Mouse (Mus musculus) adrenal gland (tissue): Measurements from ENCODE around the gene Adgrl3.

ENCODE experiments used
- intact Hi-C: fragments of 180-260 bp; cut with DNase I; formaldehyde crosslinking; loops from one replicate; pipeline ENCODE4 v1.15.1; 2025

Gene Adgrl3

DNA sequence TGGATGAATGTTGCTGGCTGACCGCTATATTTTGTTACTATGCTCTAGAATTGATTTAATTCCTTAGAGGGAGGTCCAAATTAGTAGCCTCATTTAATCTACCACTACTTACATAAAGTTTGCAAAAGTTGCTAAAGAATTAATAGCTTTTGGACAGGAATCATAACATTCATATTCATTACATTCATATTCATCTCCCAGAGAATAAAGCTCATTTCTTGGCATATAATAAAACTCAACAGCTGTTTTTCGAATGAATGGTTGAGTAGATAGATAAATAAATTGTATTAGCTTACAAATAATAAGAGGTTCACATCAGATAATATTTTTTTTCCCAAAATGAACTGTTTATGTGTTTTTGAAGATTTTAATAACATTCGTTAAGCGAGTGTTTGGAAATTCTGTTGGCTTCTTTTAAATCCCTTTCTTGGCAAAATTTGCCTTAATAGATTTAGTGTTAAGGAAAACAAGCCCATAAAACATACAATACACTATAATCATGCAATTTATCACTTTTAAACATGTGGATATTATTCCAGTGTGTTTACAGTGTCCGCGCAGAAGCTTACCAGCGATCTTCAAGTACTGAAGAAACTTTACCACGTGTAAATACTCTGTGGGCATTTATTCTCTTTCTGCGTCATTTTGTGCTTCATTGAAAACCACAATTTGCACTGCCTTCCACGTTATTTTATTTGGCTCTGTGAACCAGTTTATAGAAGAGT lies 350.4 kb downstream of the Adgrl3 start:
- intact Hi-C loops = no loop called here

DNA sequence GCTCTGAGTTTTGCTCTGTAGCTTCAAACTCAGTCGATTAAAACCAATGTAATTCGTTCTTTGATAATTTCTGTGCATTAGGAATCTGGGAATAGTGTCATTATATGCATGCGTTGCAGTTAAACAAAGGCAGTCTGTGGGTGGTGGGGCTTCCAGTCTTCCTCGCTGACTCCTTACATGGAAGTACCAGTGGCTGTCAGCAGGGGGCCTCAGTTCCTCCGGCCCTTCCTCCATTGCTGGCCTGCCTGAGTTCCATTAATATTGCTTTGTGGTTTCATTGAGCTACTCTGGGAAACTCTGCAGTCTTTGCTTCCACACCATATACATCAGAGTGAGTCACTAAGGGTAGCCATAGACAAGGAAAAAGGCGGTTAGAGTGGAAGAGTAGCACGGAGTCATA lies 356.1 kb downstream of the Adgrl3 start:
- intact Hi-C loops = no loop called here

DNA sequence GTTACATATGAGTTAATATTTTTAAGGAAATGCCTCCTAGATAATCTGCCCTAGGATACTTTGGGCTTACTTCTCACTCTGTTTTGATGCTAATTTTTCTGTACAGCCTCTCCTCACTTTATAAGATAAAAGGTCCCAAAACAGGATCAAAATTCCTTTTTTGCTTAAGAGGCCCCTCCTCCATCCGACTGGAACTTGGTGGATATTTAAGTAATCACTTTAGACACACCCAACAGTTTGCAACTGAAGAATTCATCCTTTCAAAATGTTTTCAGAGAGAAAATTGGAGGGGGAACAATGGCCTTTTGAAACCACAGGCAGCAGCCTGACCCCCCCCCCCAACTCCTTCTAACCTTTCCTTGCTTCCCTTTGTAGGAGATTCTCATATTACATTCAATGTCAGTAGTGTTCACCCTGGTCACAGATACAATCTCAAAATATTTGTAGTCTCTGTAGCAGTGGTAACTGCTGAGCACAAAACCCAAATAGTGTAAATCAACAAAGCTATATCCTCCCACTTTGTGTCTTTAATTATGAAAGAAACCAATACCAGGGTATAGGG lies 385.7 kb downstream of the Adgrl3 start:
- intact Hi-C loops = no loop called here

DNA sequence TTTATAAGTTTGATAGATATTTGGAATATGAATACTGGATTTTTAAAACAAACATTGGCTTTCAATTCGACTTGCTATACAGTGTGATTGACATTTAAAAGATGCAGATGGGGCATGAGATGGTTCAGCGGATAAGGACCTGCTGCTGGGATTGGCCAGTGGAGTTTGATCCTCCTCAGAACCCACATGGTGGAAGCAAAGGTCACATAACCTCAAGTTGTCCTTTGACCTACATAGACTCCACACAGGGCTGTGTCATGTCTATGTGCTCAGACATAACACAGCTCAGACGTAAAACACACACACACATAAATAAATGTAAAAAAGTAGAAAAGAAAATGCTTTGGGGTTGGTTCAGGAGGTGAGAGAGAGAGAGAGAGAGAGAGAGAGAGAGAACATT lies 397.4 kb downstream of the Adgrl3 start:
- intact Hi-C loops = no loop called here

DNA sequence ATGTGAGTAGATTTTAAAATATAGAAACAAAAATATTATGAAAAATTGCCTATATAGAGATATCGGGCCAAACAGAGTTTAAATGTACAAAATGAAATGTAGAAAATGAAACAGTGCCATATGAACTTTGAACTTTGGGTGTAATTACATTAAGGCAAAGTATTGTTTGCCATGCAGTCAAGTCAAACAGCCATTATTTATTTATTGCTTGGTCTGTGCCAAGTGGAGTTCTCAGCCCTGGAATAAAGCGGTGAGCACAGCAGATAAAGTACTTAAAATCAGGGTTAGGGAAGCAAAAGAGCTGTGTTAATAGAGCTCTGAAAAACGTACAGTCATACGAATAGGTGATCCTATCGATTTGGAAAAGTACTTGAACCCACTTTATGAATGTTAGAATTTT lies 407.5 kb downstream of the Adgrl3 start:
- intact Hi-C loops = no loop called here

DNA sequence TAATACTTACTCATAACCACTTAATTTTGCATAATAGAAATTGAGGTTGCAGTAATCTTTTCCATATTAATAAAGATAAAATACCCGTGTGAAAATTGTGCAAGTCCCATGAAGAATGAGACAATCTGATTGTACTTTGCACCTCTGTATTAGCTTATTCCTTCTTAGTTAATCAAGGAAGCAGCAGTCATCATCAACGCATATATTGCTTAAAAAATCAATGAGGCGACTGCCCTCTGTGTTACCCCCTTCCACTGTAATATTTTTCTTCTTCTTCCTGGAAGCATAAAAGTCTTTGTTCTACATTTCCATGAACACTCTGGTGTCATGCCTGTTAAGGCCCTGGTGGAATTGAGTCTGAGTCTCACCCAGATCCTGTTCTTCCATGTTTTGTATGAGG lies 416.4 kb downstream of the Adgrl3 start:
- intact Hi-C loops = no loop called here

DNA sequence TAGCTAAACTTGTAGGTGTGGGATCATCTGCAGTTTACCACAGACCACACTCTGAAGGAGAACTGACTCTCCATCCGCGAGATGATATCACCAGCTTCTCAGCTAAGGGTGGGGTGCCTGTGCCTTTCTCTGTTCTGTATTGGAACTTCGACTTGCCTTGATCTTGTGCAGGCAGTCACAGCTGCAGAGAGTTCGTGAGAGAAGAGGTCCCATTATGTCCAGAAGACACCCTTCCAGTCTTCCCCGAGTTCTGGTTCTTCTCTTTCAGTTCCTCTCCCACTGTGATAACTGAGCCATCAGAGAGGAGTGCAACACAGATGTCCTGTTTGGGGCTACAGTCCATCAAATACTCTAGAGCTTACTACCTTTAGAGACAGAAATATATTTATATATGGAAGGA lies 422.2 kb downstream of the Adgrl3 start:
- intact Hi-C loops = no loop called here

DNA sequence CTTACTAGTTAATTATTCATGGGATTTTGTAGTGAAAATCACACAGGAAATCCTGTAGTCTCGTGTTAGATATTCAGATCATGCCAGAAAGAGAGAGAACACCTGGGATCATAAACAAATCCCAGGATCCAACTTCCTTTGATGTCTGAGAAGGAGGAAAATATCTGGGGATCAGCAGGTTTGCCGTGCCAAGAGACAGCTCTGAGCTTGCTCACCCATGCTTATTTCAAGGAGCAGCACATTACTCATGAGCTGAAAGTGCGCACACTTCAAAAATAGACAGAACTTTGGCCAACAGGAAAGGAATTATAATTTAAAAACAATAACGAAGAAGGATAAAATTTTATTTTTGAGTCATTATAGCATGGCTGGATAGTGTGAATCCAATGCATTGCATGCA lies 446.0 kb downstream of the Adgrl3 start:
- intact Hi-C loops = no loop called here

DNA sequence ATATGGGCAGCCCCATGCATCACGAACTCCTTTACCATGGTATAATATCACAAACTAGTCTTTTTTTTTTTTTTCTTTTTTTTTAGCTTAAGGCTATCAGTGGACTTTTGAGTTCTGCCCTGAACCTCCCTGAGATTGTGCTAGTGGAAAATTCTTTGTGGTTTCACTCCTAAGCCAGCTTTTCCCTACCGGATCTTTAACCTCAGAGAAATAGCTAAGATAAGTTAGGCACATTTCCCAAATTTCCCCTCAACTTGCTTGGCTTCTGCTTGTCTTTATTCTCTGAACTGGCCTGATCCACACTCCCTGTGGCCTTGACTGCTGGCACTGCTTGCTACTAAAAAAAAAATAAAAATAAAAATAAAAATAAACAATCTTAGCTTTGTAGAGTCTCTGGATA lies 454.7 kb downstream of the Adgrl3 start:
- intact Hi-C loops = no loop called here

DNA sequence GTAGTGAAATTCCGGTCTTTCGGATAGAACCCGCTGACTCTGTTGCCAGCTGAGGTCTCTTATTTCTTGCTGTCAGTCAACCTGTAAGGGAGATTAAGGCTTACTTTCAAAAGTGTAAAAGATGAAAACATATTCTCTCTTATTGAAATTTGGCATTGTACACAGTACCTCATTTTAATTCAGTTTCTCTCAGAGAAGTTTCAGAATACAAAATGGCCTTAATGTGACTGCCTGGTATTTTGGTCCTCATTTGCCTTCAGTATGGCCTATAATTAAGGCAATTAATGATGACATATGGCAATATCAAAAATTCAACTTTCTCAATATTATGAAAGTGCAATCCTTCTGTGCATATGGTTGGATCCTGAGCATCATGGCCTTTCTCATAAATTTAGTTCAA lies 455.5 kb downstream of the Adgrl3 start:
- intact Hi-C loops = no loop called here

DNA sequence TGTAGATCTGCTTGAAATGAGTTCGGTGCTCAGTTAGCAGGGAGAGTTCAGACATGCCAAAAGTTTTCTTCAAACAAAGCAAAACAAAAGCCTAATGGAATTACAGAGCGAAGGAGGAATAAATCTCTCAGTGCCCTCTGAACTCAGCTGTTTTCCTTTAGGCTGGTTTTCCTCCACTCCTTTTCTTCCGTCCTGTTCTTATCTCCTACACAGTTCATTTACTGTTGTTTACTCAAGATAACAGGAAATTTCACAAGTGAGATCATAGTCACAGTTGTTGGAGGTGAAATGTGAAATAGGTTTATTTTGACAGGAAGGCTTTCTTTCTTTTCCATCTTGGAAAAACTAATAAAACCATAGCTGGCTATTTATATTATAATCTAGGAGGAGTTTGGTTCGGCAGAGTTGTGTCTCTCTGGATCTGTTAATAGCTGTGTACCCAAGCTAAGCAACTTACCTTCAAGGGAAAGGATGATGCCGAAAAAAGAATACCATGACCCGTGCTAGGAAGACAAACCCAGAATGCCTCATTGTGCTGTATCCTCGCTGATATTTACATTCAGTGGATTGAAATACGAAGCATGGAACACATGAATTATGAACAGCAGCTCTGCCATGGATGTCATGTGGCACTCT lies 456.2 kb downstream of the Adgrl3 start:
- intact Hi-C loops = no loop called here

DNA sequence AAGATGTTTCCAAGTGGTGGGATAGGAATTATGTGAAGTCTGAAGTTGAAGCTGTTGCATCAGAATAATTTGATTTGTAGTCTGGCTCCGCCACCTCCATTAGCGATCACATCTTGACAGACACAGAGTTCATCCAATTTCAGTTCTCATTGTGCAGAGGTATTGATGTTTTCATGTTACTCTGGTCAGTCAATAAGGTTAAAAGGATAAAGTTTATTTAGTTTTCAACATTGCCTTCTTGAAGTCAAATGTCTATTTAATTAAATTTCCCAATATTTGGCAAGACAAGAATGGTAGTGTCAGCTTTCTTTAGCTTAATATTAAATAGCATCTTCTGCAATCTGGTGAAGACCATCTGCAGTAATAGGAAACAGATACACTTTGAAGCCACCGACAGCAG lies 461.0 kb downstream of the Adgrl3 start:
- intact Hi-C loops = no loop called here

DNA sequence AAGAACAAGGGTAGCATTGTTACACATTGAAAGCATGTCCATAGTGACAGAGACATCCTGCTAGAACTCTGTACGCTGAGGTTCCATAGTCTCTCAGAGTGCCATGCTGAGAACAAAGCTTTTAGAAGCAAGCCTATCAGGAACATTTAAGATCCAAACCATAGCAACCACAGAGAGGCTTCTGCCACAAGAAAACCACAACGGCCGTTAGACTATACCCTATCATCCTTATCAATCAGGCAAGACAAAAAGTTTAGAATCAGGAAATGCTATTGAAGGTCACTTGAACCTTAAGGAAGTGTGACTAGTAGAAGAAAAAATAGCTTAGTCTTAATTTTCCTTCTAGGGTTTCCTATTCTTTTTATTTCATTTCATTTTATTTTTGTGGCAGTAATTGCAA lies 464.0 kb downstream of the Adgrl3 start:
- intact Hi-C loops = no loop called here

DNA sequence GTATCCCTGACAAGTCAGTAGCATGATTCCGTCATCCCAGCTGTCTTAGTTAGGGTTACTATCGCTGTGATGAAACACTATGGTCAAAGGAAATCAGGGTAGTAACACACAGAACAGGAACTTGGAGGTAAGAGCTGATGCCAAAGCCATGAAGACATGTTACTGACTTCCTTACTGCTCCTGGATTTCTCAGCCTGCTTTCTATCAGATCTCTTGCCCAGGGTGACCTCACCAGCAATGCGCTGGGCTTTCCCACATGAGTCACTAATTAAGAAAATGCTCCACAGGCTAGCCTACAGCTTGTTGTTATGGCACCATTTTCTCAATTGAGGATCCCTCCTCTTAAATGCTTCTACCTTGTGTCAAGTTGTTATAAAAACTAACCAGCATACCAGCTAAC lies 481.1 kb downstream of the Adgrl3 start:
- intact Hi-C loops = no loop called here

DNA sequence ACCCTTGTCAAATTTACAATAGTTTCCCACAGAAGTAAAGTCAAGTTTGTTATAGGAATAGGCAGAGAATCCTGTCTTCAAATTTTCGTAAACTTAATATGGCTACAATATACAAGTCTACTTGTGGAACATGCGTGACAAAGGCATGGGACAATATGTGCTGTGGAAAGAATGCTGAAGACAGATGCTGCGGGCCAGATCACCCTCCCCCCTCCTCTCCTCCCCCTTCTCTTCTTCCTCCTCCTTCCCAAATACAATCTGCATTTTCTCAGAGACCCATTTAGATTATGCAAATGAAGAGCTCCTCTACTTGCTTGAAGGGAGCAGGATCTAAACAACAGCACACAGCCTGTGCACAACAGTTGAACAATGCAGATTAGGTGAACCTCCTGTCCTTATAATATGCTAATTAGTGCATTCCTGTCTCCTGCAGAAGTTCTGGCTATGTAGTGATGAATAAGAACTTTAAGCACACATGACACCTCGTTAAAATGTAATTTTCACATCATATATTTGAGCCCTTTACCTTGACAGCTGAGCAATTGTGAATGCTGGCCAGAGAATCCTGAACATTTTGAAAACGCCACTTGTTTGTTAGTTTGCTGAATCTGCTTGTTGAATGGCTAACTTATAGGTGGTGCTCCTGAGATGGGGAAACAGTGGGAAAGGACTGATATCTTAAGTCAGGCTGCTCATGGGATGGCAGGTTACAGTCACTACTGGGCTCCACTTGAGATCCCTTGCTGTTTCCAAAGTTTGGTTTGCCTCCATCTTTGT lies 499.0 kb downstream of the Adgrl3 start:
- intact Hi-C loops = no loop called here

DNA sequence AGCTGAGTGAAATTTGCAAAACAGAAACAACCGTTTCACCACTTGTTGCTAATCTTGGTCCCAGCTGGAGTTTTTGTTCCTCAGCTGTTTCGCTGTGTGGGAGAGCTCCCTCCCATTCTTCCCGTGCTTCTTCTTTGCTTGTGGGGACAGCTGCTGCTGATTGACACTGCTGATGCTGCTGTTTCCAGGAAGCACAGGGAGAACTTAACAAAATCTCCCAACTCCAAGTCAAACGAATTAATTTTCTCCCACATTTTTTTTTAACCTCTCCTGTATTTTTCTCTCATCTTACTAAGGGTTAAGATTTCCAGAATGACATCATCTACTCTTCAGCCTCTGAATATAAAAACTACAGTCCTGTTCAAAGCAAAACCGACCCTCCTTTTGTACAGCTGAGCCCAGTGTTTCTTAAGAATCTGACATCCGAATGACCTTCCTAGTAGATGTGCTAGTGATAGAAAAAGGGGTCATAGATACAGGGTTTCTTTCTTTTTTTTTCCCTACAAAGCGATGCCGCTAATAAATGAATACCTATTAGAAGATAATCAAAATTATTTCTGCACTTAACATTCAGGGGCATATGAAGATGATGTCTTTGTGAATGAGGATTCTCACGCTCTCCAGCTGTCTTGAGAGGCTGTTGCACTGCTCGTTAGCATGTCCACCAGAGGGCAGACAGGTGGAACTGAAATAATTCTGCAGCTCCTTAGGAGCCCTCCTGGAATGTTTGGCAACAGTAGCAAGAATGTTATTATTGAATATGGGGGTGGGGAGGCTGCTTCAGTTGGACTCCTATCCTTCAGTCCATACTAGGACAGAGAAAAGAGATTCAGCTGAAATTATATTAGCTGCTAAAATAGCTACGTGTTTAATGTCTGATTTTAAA lies 499.8 kb downstream of the Adgrl3 start:
- intact Hi-C loops = no loop called here

DNA sequence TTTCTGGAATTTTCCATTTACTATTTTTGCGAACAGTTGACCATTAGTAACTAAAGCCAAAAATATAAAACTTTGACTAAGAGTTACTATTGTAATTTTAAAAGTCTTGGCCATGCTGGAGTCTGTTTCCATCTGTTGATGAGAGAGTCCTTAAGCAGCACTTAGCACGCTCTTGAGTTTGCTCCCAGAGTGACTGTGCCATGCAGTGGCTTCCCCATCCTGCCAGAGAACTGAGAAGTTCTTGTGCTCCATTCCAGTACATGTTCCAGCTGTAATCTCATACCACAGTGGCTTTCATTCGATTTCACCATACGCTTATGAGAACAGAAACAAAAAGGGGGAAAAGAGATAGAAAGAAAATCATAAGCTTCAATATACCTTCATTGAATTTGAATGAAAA lies 502.8 kb downstream of the Adgrl3 start:
- intact Hi-C loops = no loop called here

DNA sequence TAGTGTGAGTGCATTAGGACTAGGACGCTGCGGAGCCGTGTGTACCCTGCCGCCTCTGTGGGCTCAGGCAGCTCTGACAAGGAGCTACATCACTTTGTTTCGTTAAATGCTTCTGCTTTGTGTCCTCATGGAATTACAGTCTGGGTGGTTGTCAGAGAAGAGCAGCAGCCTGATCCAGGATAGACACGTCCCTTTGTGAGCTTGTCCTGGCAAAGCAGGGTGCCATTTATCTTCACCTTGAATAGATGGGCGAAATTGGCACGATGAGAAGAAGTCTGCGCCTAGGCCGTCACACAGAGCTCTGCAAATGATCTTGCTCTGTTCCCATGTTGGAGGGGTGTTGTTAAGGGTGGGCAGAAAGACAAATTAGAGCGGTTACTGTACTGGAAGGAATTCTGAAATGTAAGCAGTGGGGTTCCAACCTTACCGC lies 504.6 kb downstream of the Adgrl3 start:
- intact Hi-C loops = no loop called here

DNA sequence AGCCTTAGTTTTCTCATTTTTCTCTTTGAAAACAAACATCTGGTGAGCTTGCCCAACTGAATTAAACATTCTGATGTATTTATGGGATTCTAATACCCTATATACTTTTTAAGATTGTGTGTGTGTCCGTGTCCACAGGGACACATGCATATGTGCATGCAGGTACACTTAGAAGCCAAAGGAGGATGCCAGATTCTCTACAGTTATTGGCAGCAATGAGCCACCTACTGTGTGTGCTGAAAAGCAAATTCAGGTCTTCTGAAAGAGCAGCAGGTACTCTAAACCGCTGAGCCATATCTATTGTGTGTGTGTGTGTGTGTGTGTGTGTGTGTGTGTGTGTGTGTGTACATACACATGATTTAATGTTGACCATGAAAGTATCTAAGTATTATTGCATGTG lies 505.4 kb downstream of the Adgrl3 start:
- intact Hi-C loops = no loop called here

DNA sequence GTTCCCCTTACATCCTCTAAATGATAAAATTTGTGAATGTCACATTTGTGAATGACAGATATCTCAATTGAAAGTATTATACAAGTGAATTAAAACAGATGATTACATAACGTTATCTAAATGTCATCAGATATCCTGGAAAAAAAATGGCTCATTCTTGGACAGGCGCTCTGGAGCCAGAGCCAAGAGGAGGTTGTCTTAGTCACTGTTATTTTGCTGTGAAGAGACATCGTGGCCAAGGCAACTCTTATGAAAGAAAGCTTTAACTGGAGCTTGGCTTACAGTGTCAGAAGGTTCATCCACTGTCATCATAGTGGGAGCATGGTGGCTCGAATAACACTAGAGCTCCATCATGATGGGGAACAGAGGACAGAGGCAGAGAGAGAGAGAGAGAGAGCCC lies 511.7 kb downstream of the Adgrl3 start:
- intact Hi-C loops = no loop called here

DNA sequence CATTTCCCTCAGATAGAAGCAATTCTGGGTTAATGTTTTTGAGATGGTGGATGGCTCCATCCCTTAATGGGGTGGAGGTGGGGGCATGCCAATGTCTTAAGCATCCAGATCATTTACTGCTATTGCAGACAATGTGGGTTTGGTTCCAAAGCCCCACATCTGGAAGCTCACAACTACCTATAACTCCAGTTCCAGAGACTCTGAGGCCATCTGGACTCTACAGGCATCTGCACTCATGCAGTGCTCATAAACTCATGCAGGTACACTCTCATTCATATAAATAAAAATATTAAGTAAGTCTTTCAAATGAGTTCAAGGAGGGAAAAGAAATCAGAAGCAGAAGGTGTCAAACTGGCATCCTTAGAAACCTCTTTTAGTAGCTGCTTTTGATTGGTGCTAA lies 530.3 kb downstream of the Adgrl3 start:
- intact Hi-C loops = no loop called here
